Mouse (Mus musculus): Measurements from ENCODE around the gene Ddx1. TPM values are rescaled to one million over a fixed set of nuclear protein-coding genes. Genes with fewer than 3 reads are reported as not detected.

Ddx1 gene
- polyA plus RNA-seq, 1 experiment from 2014 or later: 181 TPM

DNA sequence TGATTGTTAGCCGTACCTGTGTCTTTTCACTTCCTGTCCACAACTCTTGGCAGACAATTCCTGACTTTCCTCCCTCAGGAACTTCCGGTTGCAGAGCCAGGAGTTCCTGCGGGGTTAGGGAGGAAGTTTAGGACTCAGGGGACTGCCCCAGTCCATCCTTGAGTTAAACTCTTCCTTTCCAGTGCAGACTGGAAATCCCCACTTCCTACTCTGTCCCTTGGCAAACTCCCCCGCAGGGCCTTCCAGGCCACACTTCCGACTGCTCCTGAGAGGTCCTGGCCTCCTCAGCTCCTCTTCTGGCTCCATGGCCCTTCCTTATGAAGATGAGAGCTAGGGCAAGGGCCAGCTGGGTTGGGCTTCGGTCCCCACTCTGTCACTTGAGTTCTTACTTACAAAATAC, 71.4 kb downstream of the Ddx1 start:
- Histone ChIP-seq H3K4me2 (ENCODE audit: low read length) (no peak overlapping the region), H3K9me3 (replicated peaks; ENCODE audit: control insufficient read depth, low read length) (no peaks in the 10 kb centered on the region), H3K4me3 (ENCODE audit: low read depth, low read length) (no peak overlapping the region), H3K9ac (ENCODE audit: low read length) (no peak overlapping the region), H3K27me3 (replicated peaks; ENCODE audit: control insufficient read depth, insufficient read depth, low read length) (no peaks in the 10 kb centered on the region), H3K36me3 (ENCODE audit: control insufficient read depth, insufficient read depth, low read length) (no peaks in the 10 kb centered on the region), H3K4me1 (ENCODE audit: control insufficient read depth, insufficient read depth, low read length) (no peaks in the 10 kb centered on the region; the same call in 1 of the 2 replicates), H3K27ac (ENCODE audit: low read depth, low read length) (no peak overlapping the region)
- 76% methylated on average over 6 of the region's 6 CpGs for WGBS
- no peak for ATAC-seq
- no peak for DNase-seq (ENCODE audit: low spot score)

DNA sequence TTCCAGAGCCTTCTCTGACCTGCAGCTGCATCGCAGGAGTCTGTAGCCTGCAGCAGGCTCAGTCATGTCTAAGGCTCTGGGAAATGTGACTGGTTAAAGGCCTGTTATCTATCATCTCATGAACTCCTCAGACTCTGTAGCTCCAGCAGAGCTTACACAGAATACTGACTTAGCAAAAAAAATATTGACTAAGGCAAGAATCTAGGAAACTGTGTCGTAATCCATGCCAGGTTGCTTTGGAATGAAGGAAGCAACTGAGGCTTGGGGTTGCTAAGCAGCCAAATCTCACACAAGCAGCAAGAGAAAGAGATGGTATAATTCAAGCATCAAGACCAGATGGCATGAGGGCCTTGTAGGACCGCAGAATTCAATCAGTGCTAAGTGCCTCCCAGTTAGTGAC, 72.1 kb downstream of the Ddx1 start:
- WGBS: 74% methylated on average over 3 of the region's 3 CpGs
- Histone ChIP-seq H3K27me3 (replicated peaks; ENCODE audit: control insufficient read depth, insufficient read depth, low read length) (no peaks in the 10 kb centered on the region), H3K36me3 (ENCODE audit: control insufficient read depth, insufficient read depth, low read length) (no peaks in the 10 kb centered on the region), H3K9me3 (replicated peaks; ENCODE audit: control insufficient read depth, low read length) (no peaks in the 10 kb centered on the region), H3K4me2 (ENCODE audit: low read length) (no peak overlapping the region), H3K4me3 (ENCODE audit: low read depth, low read length) (no peak overlapping the region), H3K4me1 (ENCODE audit: control insufficient read depth, insufficient read depth, low read length) (no peaks in the 10 kb centered on the region; the same call in 1 of the 2 replicates), H3K27ac (ENCODE audit: low read depth, low read length) (no peak overlapping the region), H3K9ac (ENCODE audit: low read length) (no peak overlapping the region)
- no peak for ATAC-seq
- DNase-seq (ENCODE audit: low spot score): peak; percentile 42

DNA sequence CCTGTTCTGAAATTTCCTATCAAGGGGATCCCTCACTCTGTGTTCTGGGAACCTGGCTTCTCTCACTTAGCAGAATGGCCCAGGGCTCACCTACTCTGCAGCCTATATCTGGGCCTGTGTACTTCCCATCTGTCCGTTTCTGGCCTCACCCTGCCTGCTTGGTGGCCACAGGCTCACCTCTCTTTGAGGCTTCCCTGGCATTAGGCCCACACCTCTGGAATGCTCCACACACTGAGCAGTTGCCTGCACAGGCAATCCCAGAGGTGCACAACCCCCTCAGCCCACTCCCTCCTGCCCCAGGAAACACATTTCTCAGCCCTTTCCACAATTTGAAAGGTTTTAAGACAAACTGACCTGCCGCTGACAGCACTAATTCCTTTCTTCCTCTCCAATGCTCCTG, 72.9 kb downstream of the Ddx1 start:
- no peak overlapping the region for H3K9ac ChIP-seq (ENCODE audit: low read length)
- no peak for DNase-seq (ENCODE audit: low spot score)
- H3K27ac ChIP-seq (ENCODE audit: low read depth, low read length): no peak overlapping the region
- no peaks in the 10 kb centered on the region for H3K9me3 ChIP-seq (replicated peaks; ENCODE audit: control insufficient read depth, low read length)
- WGBS: 26% methylated on average over 2 of the region's 2 CpGs
- H3K36me3 ChIP-seq (ENCODE audit: control insufficient read depth, insufficient read depth, low read length): no peaks in the 10 kb centered on the region
- H3K4me2 ChIP-seq (ENCODE audit: low read length): no peak overlapping the region
- no peak for ATAC-seq
- no peaks in the 10 kb centered on the region; the same call in 1 of the 2 replicates for H3K4me1 ChIP-seq (ENCODE audit: control insufficient read depth, insufficient read depth, low read length)
- no peak overlapping the region for H3K4me3 ChIP-seq (ENCODE audit: low read depth, low read length)
- no peaks in the 10 kb centered on the region for H3K27me3 ChIP-seq (replicated peaks; ENCODE audit: control insufficient read depth, insufficient read depth, low read length)

DNA sequence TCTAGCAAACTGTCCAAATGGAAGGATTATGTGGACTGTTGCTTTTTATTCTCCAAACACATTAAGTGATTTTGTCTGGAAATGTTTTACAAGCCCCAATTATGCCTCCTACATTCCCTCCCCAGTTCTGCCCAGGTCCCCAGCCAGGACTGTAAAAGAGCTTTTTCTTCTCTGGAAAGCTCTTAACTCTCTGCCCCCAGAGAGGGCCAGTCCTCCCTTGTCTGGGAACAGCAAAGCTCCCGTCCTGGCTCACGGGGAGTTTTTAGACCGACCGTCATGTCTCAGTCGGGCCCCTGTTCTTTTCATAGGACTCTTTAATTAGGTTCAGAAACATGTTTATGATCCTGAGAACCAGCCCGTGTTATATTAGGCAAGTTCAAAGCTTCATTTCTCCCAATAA, 75.0 kb downstream of the Ddx1 start:
- ATAC-seq: no peak

DNA sequence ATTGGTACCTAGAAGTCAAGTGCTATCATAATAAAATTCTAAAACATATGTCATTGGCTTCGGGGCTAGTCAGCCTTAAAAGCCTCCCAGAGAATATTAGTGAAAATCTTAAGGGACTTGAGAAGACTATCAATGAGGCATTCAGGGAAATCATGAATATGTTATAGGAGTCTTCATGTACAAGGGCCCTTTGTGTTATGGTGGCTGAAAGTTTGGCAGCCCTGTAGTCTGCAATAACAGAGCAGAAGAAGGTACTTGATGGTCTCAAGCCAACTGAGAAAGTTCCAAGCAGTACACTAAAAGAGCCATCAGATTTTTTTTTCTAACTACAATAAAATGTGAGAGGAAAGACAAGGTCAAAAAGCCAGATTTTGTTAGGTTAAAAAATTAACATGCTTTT, 80.9 kb downstream of the Ddx1 start:
- Histone ChIP-seq H3K27ac (ENCODE audit: low read depth, low read length) (no peak overlapping the region), H3K4me3 (ENCODE audit: low read depth, low read length) (no peak overlapping the region), H3K27me3 (replicated peaks; ENCODE audit: control insufficient read depth, insufficient read depth, low read length) (no peaks in the 10 kb centered on the region), H3K4me2 (ENCODE audit: low read length) (no peak overlapping the region), H3K4me1 (ENCODE audit: control insufficient read depth, insufficient read depth, low read length) (no peaks in the 10 kb centered on the region), H3K9me3 (replicated peaks; ENCODE audit: control insufficient read depth, low read length) (no peaks in the 10 kb centered on the region), H3K36me3 (ENCODE audit: control insufficient read depth, insufficient read depth, low read length) (no peaks in the 10 kb centered on the region), H3K9ac (ENCODE audit: low read length) (no peak overlapping the region)
- WGBS: 65% methylated on average over 1 of the region's 1 CpGs
- DNase-seq (ENCODE audit: low spot score) (no peak), ATAC-seq (no peak)

More for the DNA sequence above, 75.0 kb downstream of the Ddx1 start:
- WGBS: 36% methylated on average over 6 of the region's 6 CpGs
- Histone ChIP-seq H3K9me3 (replicated peaks; ENCODE audit: control insufficient read depth, low read length) (no peaks in the 10 kb centered on the region), H3K4me1 (ENCODE audit: control insufficient read depth, insufficient read depth, low read length) (no peaks in the 10 kb centered on the region), H3K9ac (ENCODE audit: low read length) (no peak overlapping the region), H3K4me2 (ENCODE audit: low read length) (no peak overlapping the region), H3K4me3 (ENCODE audit: low read depth, low read length) (no peak overlapping the region), H3K27ac (ENCODE audit: low read depth, low read length) (no peak overlapping the region), H3K27me3 (replicated peaks; ENCODE audit: control insufficient read depth, insufficient read depth, low read length) (no peaks in the 10 kb centered on the region), H3K36me3 (ENCODE audit: control insufficient read depth, insufficient read depth, low read length) (no peaks in the 10 kb centered on the region)
- no peak for DNase-seq (ENCODE audit: low spot score)

DNA sequence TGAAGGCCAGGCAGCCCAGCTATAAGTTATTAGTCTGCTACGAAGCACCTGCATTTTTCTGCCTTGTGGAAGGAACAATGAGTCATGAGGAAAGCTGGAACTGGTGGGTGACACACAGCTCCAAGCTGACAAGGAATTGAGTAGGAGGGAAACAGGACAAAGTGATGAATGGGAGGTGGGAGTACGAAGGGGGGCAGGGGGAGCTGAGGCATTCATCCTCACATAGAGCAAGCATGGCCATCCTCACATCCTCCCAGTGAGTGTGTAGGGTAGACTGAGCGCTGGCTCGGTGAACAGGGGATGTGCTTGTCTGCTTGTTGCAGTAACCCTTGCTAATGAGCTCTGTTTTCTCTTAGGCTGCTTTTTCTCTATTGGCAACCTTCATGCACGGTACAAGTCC, 81.9 kb downstream of the Ddx1 start:
- no peak overlapping the region for H3K27ac ChIP-seq (ENCODE audit: low read depth, low read length)
- no peaks in the 10 kb centered on the region for H3K36me3 ChIP-seq (ENCODE audit: control insufficient read depth, insufficient read depth, low read length)
- no peaks in the 10 kb centered on the region for H3K4me1 ChIP-seq (ENCODE audit: control insufficient read depth, insufficient read depth, low read length)
- ATAC-seq (no peak), DNase-seq (ENCODE audit: low spot score) (no peak)
- no peaks in the 10 kb centered on the region for H3K9me3 ChIP-seq (replicated peaks; ENCODE audit: control insufficient read depth, low read length)
- H3K4me3 ChIP-seq (ENCODE audit: low read depth, low read length): no peak overlapping the region
- WGBS: 82% methylated on average over 5 of the region's 5 CpGs
- H3K9ac ChIP-seq (ENCODE audit: low read length): no peak overlapping the region
- H3K4me2 ChIP-seq (ENCODE audit: low read length): no peak overlapping the region
- no peaks in the 10 kb centered on the region for H3K27me3 ChIP-seq (replicated peaks; ENCODE audit: control insufficient read depth, insufficient read depth, low read length)

Other genes starting within 250 kb of the Ddx1 start
- 11.8 and 13.7 TPM in 2 replicates for gene Nbas, start 19.9 kb upstream of the Ddx1 start, polyA plus RNA-seq (2014; fragmentation: Nextera tagmentation; extraction: Ambion mirVana)

Data from forebrain, embryonic 14.5 days (tissue).